Mouse (Mus musculus): ENCODE measurements around the gene Nckap5.

GRCm38 (mm10) chr1:126511835-126512445 lies 318.7 kb downstream of the Nckap5 start:
- TF ChIP-seq POLR2A (IDR thresholded peaks at IDR 0.05; ENCODE audit: insufficient read depth, low read depth, low read length) (no peak), CTCF (IDR thresholded peaks at IDR 0.05; ENCODE audit: insufficient read depth, low read depth, low read length) (no peak)
